Mouse (Mus musculus) kidney, postnatal 0 days (tissue): Measurements from ENCODE around the gene 1810049J17Rik. TPM values are rescaled to one million over a fixed set of nuclear protein-coding genes. Genes with fewer than 3 reads are reported as not detected.

ENCODE experiments used
- ATAC-seq: fragments of 200-750 bp; cut with Nextera tagmentation; replicated peaks from 2 replicates; pipeline ENCODE4 v1.8.0; 2017; ENCODE audit warnings: low read depth, moderate number of reproducible peaks, moderate TSS enrichment, moderate library complexity; ENCODE audit not compliant: low FRiP score
- DNase-seq: peaks from one replicate; pipeline ENCODE4 v3.0.0-alpha.2; 2016; ENCODE audit warnings: low spot score
- H3K27ac ChIP-seq: fragments of 300-500 bp; sonication (generic); 2 replicates; pipeline ENCODE4 v1.5.1; 2014; ENCODE audit warnings: mild to moderate bottlenecking
- H3K27me3 ChIP-seq: fragments of 300-500 bp; sonication (generic); 2 replicates; pipeline ENCODE4 v1.6.1; 2014; ENCODE audit warnings: low read length, mixed read lengths; ENCODE audit not compliant: insufficient read depth
- H3K36me3 ChIP-seq: fragments of 300-500 bp; sonication (generic); 2 replicates; pipeline ENCODE4 v1.6.1; 2014; ENCODE audit warnings: low read length, mixed read lengths; ENCODE audit not compliant: insufficient read depth
- H3K4me1 ChIP-seq: fragments of 300-500 bp; sonication (generic); replicated peaks from 2 replicates; pipeline ENCODE4 v1.6.1; 2014; ENCODE audit warnings: antibody characterized with exemption, low read length, mixed read lengths; ENCODE audit not compliant: insufficient read depth
- H3K4me2 ChIP-seq: fragments of 300-500 bp; sonication (generic); 2 replicates; pipeline ENCODE4 v1.6.1; 2014; ENCODE audit warnings: mild to moderate bottlenecking, low read length, moderate library complexity, mixed read lengths
- H3K4me3 ChIP-seq: fragments of 300-500 bp; sonication (generic); replicated peaks from 2 replicates; pipeline ENCODE4 v1.5.1; 2014; ENCODE audit warnings: low read depth, low read length
- H3K9ac ChIP-seq: fragments of 300-500 bp; sonication (generic); 2 replicates; pipeline ENCODE4 v1.6.1; 2014; ENCODE audit warnings: low read depth, low read length
- H3K9me3 ChIP-seq: fragments of 300-500 bp; sonication (generic); replicated peaks from 2 replicates; pipeline ENCODE4 v1.6.1; 2016; ENCODE audit warnings: low read length, inconsistent platforms, mixed read lengths
- CTCF ChIP-seq: IDR thresholded peaks from 2 replicates; pipeline ENCODE4 v1.5.1; 2016; ENCODE audit warnings: antibody characterized with exemption, low read depth, mild to moderate bottlenecking, moderate library complexity
- WGBS: fragments of 180-500 bp; shearing (Covaris S2); extraction: QIAGEN DNeasy Blood & Tissue Kit; methylation state at CpG from one replicate; pipeline ENCODE4 v1.1.7; 2014; 5-methylcytosine and 5-hydroxymethylcytosine counted together
- polyA plus RNA-seq: library from polyadenylated mRNA; unstranded; fragments of >200 nt; fragmentation: Nextera tagmentation; extraction: Ambion mirVana; gene quantifications from 2 replicates; pipeline ENCODE4 v1.2.1, GENCODE M21; 2015

Gene 1810049J17Rik
- polyA plus RNA-seq, 1 experiment from 2014 or later: 0.45 TPM

GRCm38 (mm10) chr15:12285535-12285809, 36.2 kb downstream of the 1810049J17Rik start:
- no peaks in the 10 kb centered on the region for H3K9me3 ChIP-seq
- no peak overlapping the region for H3K4me3 ChIP-seq
- no peaks in the 10 kb centered on the region for H3K36me3 ChIP-seq
- no peak overlapping the region for H3K27ac ChIP-seq
- ATAC-seq (no peak), DNase-seq (no peak)
- no peak for TF ChIP-seq CTCF
- H3K4me2 ChIP-seq: no peak overlapping the region
- H3K4me1 ChIP-seq: no peaks in the 10 kb centered on the region
- WGBS: 80% methylated on average over 5 of the region's 5 CpGs
- no peak overlapping the region for H3K9ac ChIP-seq
- no peaks in the 10 kb centered on the region for H3K27me3 ChIP-seq

GRCm38 (mm10) chr15:12284794-12285534, 36.7 kb downstream of the 1810049J17Rik start:
- ATAC-seq (no peak), DNase-seq (no peak)
- Histone ChIP-seq H3K4me3 (no peak overlapping the region), H3K27me3 (no peaks in the 10 kb centered on the region), H3K9ac (no peak overlapping the region), H3K27ac (no peak overlapping the region), H3K36me3 (no peaks in the 10 kb centered on the region), H3K9me3 (no peaks in the 10 kb centered on the region), H3K4me1 (no peaks in the 10 kb centered on the region), H3K4me2 (no peak overlapping the region)
- 73% methylated on average over 6 of the region's 6 CpGs for WGBS
- TF ChIP-seq CTCF: no peak

- Histone ChIP-seq H3K27me3 (no peaks in the 10 kb centered on the region), H3K4me3 (no peak overlapping the region), H3K4me2 (no peak overlapping the region), H3K36me3 (no peaks in the 10 kb centered on the region), H3K4me1 (no peaks in the 10 kb centered on the region), H3K9me3 (no peaks in the 10 kb centered on the region), H3K27ac (no peak overlapping the region), H3K9ac (no peak overlapping the region)
- ATAC-seq: no peak
- TF ChIP-seq CTCF: no peak
- 85% methylated on average over 1 of the region's 1 CpGs for WGBS
- DNase-seq: no peak
Observed at GRCm38 (mm10) chr15:12279816-12280215, 41.9 kb downstream of the 1810049J17Rik start.

GRCm38 (mm10) chr15:12275091-12275623, 46.5 kb downstream of the 1810049J17Rik start:
- Histone ChIP-seq H3K9me3 (no peaks in the 10 kb centered on the region), H3K4me3 (no peak overlapping the region), H3K9ac (no peak overlapping the region), H3K4me1 (no peaks in the 10 kb centered on the region), H3K36me3 (0 out of 2 replicates have a peak, but pooled peaks cover 7% of the 10 kb centered on the region), H3K4me2 (no peak overlapping the region), H3K27ac (no peak overlapping the region), H3K27me3 (no peaks in the 10 kb centered on the region)
- DNase-seq (no peak), ATAC-seq (no peak)
- no peak for TF ChIP-seq CTCF
- 77% methylated on average over 4 of the region's 4 CpGs for WGBS

- WGBS: 52% methylated on average over 4 of the region's 4 CpGs
- Histone ChIP-seq H3K9ac (no peak overlapping the region), H3K27me3 (no peaks in the 10 kb centered on the region), H3K4me1 (no peaks in the 10 kb centered on the region), H3K4me2 (no peak overlapping the region), H3K4me3 (no peak overlapping the region), H3K27ac (no peak overlapping the region), H3K9me3 (no peaks in the 10 kb centered on the region), H3K36me3 (peaks cover 15% of the 10 kb centered on the region; the same call in 1 of the 2 replicates)
- DNase-seq: no peak
- TF ChIP-seq CTCF: peak; percentile 47
- ATAC-seq: no peak
Observed at GRCm38 (mm10) chr15:12274053-12274769, 47.5 kb downstream of the 1810049J17Rik start.

GRCm38 (mm10) chr15:12273325-12274052, 48.2 kb downstream of the 1810049J17Rik start:
- no peaks in the 10 kb centered on the region for H3K9me3 ChIP-seq
- no peak overlapping the region for H3K4me3 ChIP-seq
- no peaks in the 10 kb centered on the region for H3K27me3 ChIP-seq
- WGBS: 71% methylated on average over 12 of the region's 12 CpGs
- H3K4me1 ChIP-seq: no peaks in the 10 kb centered on the region
- no peak overlapping the region for H3K4me2 ChIP-seq
- peak; percentile 46; the same call in 1 of the 2 replicates for ATAC-seq
- no peak overlapping the region for H3K9ac ChIP-seq
- peaks cover 15% of the 10 kb centered on the region; the same call in 1 of the 2 replicates for H3K36me3 ChIP-seq
- no peak for TF ChIP-seq CTCF
- DNase-seq: peak; percentile 25
- 0 out of 2 replicates have a peak overlapping the region, but pooled peaks have one; percentile 25 for H3K27ac ChIP-seq

Other genes starting within 250 kb of the 1810049J17Rik start
- gene Zfr, start 204.1 kb downstream of the 1810049J17Rik start, polyA plus RNA-seq: 72.0 and 77.3 TPM in 2 replicates
- 12.5 and 13.2 TPM in 2 replicates for gene Mtmr12, start 116.9 kb downstream of the 1810049J17Rik start, polyA plus RNA-seq
- 88.7 and 95.6 TPM in 2 replicates for gene Golph3, start 449 bp downstream of the 1810049J17Rik start, polyA plus RNA-seq